Mouse (Mus musculus) midbrain, embryonic 10.5 days (tissue): ENCODE measurements around the gene Ptgir. TPM values are rescaled to one million over a fixed set of nuclear protein-coding genes. Genes with fewer than 3 reads are reported as not detected.

ENCODE experiments used
- DNase-seq: peaks from one replicate; pipeline ENCODE4 v3.0.0-alpha.2; 2017; ENCODE audit warnings: low spot score
- H3K27ac ChIP-seq: fragments of 300-500 bp; sonication (generic); replicated peaks from 2 replicates; pipeline ENCODE4 v1.5.1; 2016; ENCODE audit warnings: mild to moderate bottlenecking
- H3K27me3 ChIP-seq: fragments of 300-500 bp; sonication (generic); 2 replicates; pipeline ENCODE4 v1.6.1; 2016; ENCODE audit warnings: low read depth, mild to moderate bottlenecking; ENCODE audit not compliant: poor library complexity, severe bottlenecking
- H3K36me3 ChIP-seq: fragments of 300-500 bp; sonication (generic); 2 replicates; pipeline ENCODE4 v1.6.1; 2016; ENCODE audit warnings: mild to moderate bottlenecking, moderate library complexity
- H3K4me1 ChIP-seq: fragments of 300-500 bp; sonication (generic); 2 replicates; pipeline ENCODE4 v1.6.1; 2016
- H3K4me3 ChIP-seq: fragments of 300-500 bp; sonication (generic); 2 replicates; pipeline ENCODE4 v1.5.1; 2016; ENCODE audit warnings: mild to moderate bottlenecking, moderate library complexity
- H3K9me3 ChIP-seq: fragments of 300-500 bp; sonication (generic); replicated peaks from 2 replicates; pipeline ENCODE4 v1.6.1; 2016; ENCODE audit warnings: mild to moderate bottlenecking
- WGBS: fragments of 180-500 bp; shearing (Covaris S2); methylation state at CpG from one replicate; pipeline ENCODE4 v1.1.7; 2016; 5-methylcytosine and 5-hydroxymethylcytosine counted together
- polyA plus RNA-seq: library from polyadenylated mRNA; unstranded; fragments of >200 nt; fragmentation: Nextera tagmentation; extraction: Ambion mirVana; gene quantifications from 2 replicates; pipeline ENCODE4 v1.2.1, GENCODE M21; 2016

The Ptgir gene
- polyA plus RNA-seq, 1 experiment from 2014 or later, result 0.17 TPM

DNA sequence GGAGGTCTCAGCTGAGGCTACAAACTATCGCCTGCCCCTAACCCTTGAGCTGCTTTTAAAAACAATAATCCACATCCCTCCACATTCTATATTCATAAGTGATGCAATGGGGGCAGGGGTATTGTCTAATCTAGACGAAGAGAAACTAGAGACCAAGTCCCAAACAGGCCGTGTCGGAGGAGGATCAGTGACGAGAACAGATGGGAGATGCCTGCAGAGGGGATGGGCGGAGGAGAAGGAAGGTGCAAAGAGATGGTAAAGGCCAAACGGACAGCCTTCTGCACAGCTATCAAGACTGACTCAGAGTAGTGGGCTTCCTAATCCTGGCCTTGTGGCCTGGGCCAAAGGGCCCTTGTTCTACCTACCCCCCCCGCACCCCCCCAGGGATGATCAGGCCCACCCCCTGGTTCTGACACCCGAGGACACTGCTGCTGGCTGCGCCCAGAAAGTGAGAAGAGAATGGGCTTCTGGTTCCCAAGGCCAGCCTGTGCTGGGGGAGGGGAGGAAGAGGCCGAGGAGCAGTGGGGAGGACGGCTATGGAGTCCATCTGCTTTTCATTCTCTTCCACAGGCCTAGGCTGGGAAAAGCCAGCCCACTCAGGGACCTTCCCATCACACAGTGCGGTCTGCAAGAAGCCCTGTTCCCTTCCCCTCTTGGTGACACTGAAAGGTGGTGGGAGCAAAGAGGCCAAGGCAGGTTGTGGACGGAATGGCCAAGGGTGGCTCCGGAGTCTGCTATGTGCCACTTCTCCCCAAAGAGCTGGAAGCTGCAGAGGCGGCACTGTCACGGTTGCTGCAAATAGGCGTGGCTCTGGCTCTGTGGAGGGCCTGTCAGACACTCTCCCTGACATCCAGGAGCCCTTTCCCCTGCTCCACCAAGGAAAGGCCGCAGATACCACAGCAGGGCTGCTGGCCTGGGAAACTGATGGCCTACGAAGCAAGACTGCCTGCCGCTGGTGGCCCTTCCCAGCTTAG is 14.8 kb downstream of the Ptgir start:
- Histone ChIP-seq H3K4me3 (peak overlapping the region; percentile 97), H3K36me3 (peaks cover 59% of the 10 kb centered on the region), H3K9me3 (no peaks in the 10 kb centered on the region), H3K27me3 (no peaks in the 10 kb centered on the region), H3K27ac (peak overlapping the region; percentile 99), H3K4me1 (peaks cover 45% of the 10 kb centered on the region)
- 60% methylated on average over 21 of the region's 21 CpGs for WGBS
- peak; percentile 35 for DNase-seq

DNA sequence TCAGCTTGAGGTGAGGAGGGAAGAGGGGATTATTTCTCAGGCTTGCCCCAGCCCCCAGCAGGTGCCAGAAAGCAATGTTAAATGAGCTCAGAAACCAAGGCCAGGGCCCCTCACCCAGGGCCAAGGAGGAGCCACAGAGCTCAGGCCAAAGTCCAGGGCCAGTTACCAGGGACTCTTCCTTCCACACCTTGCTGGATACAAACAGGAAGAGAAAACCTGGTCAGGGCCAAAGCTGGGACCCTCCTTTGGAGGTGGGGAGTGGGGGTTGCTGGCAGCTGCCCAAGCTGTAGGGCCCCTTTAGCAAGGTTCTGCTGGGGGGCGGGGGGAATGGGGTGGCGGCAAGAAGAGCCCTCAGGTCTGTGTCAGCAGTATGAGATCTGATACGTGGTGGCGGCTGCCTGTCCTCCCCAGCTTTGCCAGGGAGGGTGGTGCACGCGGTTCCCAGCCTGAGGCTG is 15.6 kb downstream of the Ptgir start:
- Histone ChIP-seq H3K36me3 (peaks cover 51% of the 10 kb centered on the region), H3K9me3 (no peaks in the 10 kb centered on the region), H3K4me3 (peak overlapping the region; percentile 97), H3K27ac (peak overlapping the region; percentile 99), H3K4me1 (peaks cover 45% of the 10 kb centered on the region), H3K27me3 (no peaks in the 10 kb centered on the region)
- DNase-seq, result peak; percentile 28
- 78% methylated on average over 6 of the region's 6 CpGs for WGBS

DNA sequence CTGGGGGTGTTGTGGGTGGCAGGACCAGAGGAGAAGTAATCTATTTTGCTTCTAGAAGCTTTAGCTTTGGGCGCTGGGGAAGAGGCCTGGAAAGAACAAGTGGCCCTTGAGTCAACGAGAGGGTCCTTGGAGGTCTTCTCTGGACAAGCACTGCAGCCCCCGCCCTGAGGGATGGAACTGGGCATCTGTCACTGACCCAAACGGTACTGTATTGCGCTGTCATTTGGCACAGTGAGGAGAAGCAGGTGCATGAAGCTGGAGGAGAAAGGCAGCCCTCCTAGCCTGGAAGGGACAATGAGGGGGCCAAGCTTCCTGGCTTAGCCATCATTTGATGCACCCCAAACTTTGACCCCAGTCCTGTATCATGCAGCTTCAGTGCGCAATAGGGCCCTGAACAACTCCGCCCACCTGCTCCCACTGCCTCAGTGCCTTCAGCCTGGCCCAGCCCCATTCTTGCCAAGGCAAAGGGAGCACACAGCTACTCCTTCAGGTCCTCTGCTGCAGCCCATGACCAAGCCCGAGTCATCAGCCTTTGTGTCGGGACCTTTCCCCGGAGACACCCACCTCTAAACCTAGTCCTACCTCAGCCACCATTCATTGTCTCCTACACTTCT is 16.2 kb downstream of the Ptgir start:
- DNase-seq, result no peak
- Histone ChIP-seq H3K27ac (peak overlapping the region; percentile 99), H3K4me3 (peak overlapping the region; percentile 97), H3K27me3 (no peaks in the 10 kb centered on the region), H3K9me3 (no peaks in the 10 kb centered on the region), H3K36me3 (peaks cover 45% of the 10 kb centered on the region), H3K4me1 (peaks cover 45% of the 10 kb centered on the region)
- 69% methylated on average over 10 of the region's 10 CpGs for WGBS

DNA sequence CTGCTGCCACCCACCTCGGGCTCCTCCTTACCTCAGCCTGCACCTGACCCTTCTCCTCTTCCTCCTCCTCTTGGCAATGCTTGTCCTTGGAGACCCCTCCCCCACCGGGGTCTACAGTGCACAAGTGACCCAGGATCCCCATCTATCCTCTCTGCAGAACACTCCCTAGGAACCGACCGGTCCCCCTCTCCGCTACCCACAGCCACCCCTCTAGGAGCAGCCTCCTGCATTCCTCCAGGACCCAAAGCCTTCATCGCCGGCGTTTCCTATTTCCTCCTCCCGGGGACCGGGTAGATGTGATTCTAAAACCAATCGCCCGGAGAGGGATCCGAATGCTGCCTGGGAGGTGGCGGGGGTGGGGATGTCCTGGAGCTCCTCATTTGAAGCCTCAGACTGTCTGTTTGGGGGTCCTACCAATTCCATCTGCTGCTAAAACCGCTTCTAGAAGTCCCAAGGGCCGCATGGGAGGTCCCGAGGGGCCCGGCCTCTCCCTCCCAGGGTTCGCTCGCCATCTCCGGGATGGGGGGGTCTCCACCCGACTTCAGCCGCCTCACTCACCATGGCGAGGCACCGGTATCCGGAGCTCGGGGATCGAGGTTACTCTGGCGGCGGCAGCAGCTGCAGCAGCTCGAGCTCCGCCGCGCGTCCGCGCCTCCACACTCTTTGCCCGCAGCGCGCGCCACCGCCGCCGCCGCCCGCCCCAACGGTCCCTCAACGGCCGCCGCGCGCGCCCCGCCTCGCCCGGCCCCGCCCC is 17.2 kb downstream of the Ptgir start:
- no peak for DNase-seq

DNA sequence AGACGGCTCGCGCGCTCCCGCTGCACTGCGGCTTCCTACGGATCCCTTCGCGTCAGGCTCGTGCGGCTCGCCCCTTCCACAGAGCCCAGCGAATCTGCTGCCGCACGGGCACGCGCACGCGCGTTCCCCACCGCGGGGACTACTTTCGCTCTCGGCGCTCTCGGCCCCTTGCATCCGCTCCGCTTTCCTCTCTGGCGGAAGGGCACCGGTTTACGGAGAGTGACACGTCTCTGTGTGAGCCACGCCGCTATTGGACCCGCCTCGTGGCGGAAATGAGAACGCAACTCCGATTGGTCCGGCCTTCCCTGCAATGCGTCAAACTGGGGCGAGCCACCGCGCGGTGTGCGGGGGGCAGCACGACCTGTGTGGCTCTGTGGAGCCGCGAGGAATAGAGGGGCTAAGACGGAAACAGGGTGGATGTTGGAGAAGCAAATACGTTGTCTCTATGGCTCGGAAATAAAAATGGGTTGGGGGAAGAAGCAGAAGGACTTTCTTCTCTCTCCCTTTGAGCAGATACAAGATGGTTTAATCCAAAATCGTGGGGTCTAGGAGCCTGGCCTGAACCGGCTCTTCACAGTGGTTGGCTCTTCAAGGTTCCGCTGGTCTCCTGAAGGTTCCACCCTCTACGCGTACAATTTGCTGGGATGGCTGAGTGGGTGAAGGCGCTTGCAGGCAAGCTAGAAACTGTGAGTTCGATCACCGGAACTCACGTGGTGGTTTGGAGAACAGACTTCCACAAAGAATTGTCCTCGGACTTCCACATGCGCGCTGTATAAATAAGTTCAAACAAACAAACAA is 17.9 kb downstream of the Ptgir start, which contains the start of gene Calm3:
Gene Calm3 (minus strand): TSS at position 78 of the 798 bp plus-strand sequence.
- 1% methylated on average over 64 of the region's 64 CpGs for WGBS
- H3K36me3 ChIP-seq, result peaks cover 28% of the 10 kb centered on the region
- H3K27me3 ChIP-seq, result no peaks in the 10 kb centered on the region
- peak; percentile 100 for DNase-seq
- no peaks in the 10 kb centered on the region for H3K9me3 ChIP-seq
- peak within 1 kb of the TSS; percentile 97 for H3K4me3 ChIP-seq
- peaks cover 39% of the 10 kb centered on the region for H3K4me1 ChIP-seq
- H3K27ac ChIP-seq, result peak within 1 kb of the TSS; percentile 99

More for the DNA sequence above, 17.2 kb downstream of the Ptgir start:
- no peaks in the 10 kb centered on the region for H3K9me3 ChIP-seq
- WGBS, result under 1% methylated on average over 57 of the region's 57 CpGs
- H3K4me3 ChIP-seq, result peak overlapping the region; percentile 97
- H3K27ac ChIP-seq, result peak overlapping the region; percentile 99
- H3K36me3 ChIP-seq, result peaks cover 35% of the 10 kb centered on the region
- peaks cover 45% of the 10 kb centered on the region for H3K4me1 ChIP-seq
- no peaks in the 10 kb centered on the region for H3K27me3 ChIP-seq

DNA sequence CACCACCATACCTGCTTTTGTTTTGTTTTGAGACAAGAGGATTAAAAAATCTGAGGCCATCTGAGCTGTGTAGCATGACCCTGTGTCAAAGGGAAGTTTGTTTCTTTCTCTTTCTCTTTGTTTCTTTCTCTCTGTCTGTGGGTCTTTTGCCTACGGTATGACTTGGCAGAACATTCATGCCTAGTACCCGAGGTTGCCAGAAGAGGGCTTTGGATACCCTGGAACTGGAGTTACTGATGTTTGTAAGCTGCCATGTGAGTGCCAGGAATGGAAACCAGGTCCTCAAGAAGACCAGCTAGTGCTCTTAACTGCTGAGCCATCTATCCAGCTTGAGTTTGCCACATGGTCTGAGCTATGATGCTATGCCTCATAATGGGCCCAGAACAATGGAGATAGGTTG is 22.1 kb downstream of the Ptgir start:
- DNase-seq, result no peak
- H3K27ac ChIP-seq, result no peak overlapping the region
- 53% methylated on average over 2 of the region's 2 CpGs for WGBS
- H3K4me1 ChIP-seq, result peaks cover 11% of the 10 kb centered on the region
- no peak overlapping the region for H3K4me3 ChIP-seq
- H3K9me3 ChIP-seq, result no peaks in the 10 kb centered on the region
- no peaks in the 10 kb centered on the region for H3K27me3 ChIP-seq
- H3K36me3 ChIP-seq, result no peaks in the 10 kb centered on the region

DNA sequence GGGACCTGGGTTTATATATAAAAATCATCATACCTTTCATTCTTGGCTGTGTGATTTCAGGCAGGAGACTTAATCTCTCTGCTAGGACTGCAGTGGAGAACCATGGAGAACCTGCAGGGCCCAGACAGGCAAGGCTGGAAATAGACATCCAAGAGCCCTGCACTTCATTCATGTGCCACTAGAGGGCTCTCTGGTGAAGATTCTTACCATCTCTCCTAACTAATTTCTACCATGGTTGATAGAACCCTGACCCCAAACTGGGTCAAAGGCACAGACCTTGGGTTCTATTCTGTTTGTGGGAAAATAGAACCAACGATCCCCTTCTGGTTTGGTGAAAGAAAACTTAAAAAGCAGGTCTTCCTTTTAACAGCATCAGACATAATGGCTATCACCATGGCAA is 24.6 kb downstream of the Ptgir start:
- no peak overlapping the region for H3K27ac ChIP-seq
- peak; percentile 72 for DNase-seq
- H3K4me1 ChIP-seq, result peaks cover 16% of the 10 kb centered on the region
- no peaks in the 10 kb centered on the region for H3K27me3 ChIP-seq
- 3% methylated on average over 1 of the region's 1 CpGs for WGBS
- no peaks in the 10 kb centered on the region for H3K9me3 ChIP-seq
- H3K4me3 ChIP-seq, result no peak overlapping the region
- no peaks in the 10 kb centered on the region for H3K36me3 ChIP-seq

DNA sequence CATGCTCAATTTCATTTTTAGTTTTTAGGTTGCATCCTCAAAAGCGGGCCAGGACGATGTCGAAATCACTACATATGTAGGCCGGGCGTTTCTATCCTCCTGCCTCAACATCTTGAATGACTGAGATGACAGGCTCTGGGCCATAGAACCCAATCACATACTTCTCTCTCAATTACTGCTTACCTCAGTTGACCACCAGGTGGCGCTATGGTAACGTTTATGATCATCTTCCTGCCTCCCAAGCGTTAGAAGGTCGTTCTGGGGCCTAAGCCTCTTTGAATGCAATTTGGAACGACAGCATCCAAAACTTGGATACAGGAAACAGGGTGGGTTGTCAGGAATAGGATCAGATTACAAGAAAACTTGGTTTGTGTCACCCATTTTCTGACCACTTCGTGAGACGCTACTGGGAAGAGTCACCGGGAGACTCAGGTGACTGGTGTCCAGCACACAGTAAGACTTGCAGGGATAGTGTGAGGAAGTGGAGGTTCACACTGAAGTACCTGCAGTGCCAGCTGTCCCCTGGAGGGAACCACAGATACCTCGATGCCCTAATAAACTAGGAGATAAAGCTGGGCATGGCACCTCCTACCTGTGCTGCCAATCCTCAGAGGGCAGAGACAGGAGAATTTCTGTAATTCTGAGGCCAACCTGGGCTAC is 25.8 kb downstream of the Ptgir start:
- Histone ChIP-seq H3K27me3 (no peaks in the 10 kb centered on the region), H3K4me1 (peaks cover 16% of the 10 kb centered on the region), H3K9me3 (no peaks in the 10 kb centered on the region), H3K4me3 (no peak overlapping the region), H3K27ac (no peak overlapping the region), H3K36me3 (no peaks in the 10 kb centered on the region)
- peak; percentile 86 for DNase-seq
- WGBS, result 18% methylated on average over 14 of the region's 14 CpGs

DNA sequence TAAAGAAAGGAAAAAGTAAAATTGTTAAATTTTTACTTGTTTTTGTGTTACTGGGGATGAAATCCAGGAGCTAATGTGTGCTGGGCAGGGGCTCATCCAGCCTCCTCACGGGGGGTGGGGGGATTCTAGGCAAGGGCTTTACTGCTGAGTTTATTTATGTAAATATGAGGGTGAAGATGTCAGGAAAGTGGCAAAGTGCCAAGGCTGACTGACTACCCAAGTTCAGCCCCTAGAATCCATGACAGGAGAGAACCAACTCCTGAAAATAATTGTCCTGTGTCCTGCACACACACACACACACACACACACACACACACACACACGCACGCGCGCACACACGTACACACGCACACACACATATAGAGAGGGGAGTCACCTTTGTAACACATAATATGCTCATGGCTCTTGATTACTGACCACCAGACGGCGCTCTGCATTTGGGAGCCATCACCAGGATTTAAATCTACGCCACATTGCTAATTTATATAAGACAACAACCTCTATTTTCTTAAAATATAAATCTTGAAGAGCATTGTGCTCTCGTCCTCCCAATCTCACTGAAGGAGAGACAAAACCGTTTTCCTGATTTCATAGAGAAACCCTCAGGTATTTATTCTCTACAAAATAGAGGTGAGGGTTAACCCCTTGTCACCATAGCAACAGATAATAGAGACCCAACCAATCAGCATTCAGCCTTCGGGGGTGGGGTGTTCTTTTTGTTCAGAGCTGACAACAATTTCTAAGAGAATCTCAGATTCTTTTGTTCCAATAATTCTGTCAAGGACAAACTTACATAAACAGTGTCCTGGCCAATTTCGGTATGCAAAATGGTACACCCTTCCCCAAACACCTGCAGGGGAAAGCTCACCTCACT is 26.7 kb downstream of the Ptgir start:
- 46% methylated on average over 14 of the region's 14 CpGs for WGBS
- Histone ChIP-seq H3K9me3 (no peaks in the 10 kb centered on the region), H3K27ac (no peak overlapping the region), H3K27me3 (no peaks in the 10 kb centered on the region), H3K4me1 (peaks cover 16% of the 10 kb centered on the region), H3K36me3 (no peaks in the 10 kb centered on the region), H3K4me3 (no peak overlapping the region)
- peak; percentile 47 for DNase-seq

DNA sequence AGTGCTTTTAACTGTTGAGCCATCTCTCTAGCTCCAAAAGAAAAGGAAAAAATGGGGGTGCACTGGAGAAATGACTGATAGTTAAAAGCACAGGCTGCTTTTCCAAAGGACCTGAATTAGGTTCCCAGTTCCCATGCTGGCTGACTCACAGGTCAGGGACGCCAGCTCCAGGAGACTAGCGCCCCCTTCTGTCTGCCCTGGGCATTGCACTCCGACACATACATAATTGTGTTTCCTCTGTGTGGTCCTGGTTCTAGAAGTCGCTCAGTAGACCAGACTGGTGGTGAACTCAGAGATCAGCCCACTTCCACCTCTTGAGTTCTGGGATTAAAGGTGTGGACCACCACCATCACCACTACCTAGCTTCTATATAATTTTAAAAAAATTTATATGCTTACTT is 31.0 kb downstream of the Ptgir start:
- peak; percentile 16 for DNase-seq
- WGBS, result 39% methylated on average over 4 of the region's 4 CpGs
- H3K27me3 ChIP-seq, result peaks cover 10% of the 10 kb centered on the region; the same call in 1 of the 2 replicates
- H3K4me3 ChIP-seq, result no peak overlapping the region
- no peaks in the 10 kb centered on the region for H3K36me3 ChIP-seq
- H3K4me1 ChIP-seq, result peaks cover 34% of the 10 kb centered on the region
- H3K27ac ChIP-seq, result no peak overlapping the region
- H3K9me3 ChIP-seq, result no peaks in the 10 kb centered on the region
